Mouse (Mus musculus): ENCODE data around the gene Plod3. TPM values are rescaled to one million over a fixed set of nuclear protein-coding genes. Genes with fewer than 3 reads are reported as not detected.
A peak's percentile ranks its signal among the peaks of the same experiment; 100 is the strongest.
"Not testable (repeated sequence)": the region's sequence is repeated elsewhere in the genome, so short reads cannot be mapped to it uniquely, and the experiment has no call there.

Gene Plod3
- total RNA-seq (2014; rRNA removed) (46.6 and 55.2 TPM in 2 replicates), polyA plus RNA-seq (2015; fragmentation: Nextera tagmentation; extraction: Ambion mirVana) (18.2 and 21.7 TPM in 2 replicates)

- DNase-seq = peak; percentile 100
- peak; percentile 97 for ATAC-seq
- H3K4me3 ChIP-seq (ENCODE audit: low read depth, low read length) = peak within 1 kb of the TSS; percentile 98
- peak within 1 kb of the TSS; percentile 99 for H3K9ac ChIP-seq
- no peak; the same call in none of the 2 replicates for TF ChIP-seq CTCF (IDR thresholded peaks at IDR 0.05; ENCODE audit: low read depth)
- peaks cover 3% of the 10 kb centered on the region; the same call in 1 of the 2 replicates for H3K4me1 ChIP-seq (ENCODE audit: insufficient read depth)
- no peaks in the 10 kb centered on the region for H3K27me3 ChIP-seq (ENCODE audit: insufficient read depth, low read length)
- H3K36me3 ChIP-seq (ENCODE audit: insufficient read depth) = peaks cover 54% of the 10 kb centered on the region
- H3K27ac ChIP-seq (ENCODE audit: low read depth, low read length) = peak within 1 kb of the TSS; percentile 96
- peak within 1 kb of the TSS; percentile 91 for H3K4me2 ChIP-seq (ENCODE audit: low read depth)
- under 1% methylated on average over 26 of the region's 26 CpGs for WGBS
- H3K9me3 ChIP-seq (ENCODE audit: low read length) = no peaks in the 10 kb centered on the region
These were observed at the start of gene Plod3 for GRCm38 (mm10) chr5:136986695-136987137. Gene Plod3, plus strand, starts transcription at chr5:136987019.

DNA sequence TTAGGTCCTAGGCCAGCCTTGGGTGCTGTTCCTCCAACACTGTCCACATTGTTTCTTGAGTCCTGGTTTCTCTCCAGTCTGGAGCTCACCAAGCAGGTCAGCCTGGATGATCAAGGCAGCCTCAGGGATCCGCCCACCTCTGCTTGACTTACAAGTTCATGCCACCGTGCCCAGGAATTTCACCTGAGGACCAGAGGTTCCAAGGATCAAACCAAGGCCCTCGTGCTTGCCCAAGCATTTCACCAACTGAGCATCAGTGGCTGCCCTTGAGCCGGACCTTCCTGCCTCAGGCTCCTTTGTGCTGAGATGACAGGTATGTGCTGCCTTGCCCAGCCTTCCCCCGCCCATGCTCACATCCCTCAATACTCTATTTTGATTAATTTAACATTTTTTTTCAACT is 49.2 kb upstream of the Plod3 start:
- 87% methylated on average over 5 of the region's 5 CpGs for WGBS
- Histone ChIP-seq H3K27me3 (ENCODE audit: insufficient read depth, low read length) (no peaks in the 10 kb centered on the region), H3K4me3 (ENCODE audit: low read depth, low read length) (no peak overlapping the region), H3K9ac (no peak overlapping the region), H3K4me1 (ENCODE audit: insufficient read depth) (no peaks in the 10 kb centered on the region), H3K27ac (ENCODE audit: low read depth, low read length) (no peak overlapping the region), H3K4me2 (ENCODE audit: low read depth) (no peak overlapping the region), H3K36me3 (ENCODE audit: insufficient read depth) (no peaks in the 10 kb centered on the region; the same call in 1 of the 2 replicates), H3K9me3 (ENCODE audit: low read length) (no peaks in the 10 kb centered on the region)
- no peak for DNase-seq
- no peak for ATAC-seq
- TF ChIP-seq CTCF (IDR thresholded peaks at IDR 0.05; ENCODE audit: low read depth) = no peak

DNA sequence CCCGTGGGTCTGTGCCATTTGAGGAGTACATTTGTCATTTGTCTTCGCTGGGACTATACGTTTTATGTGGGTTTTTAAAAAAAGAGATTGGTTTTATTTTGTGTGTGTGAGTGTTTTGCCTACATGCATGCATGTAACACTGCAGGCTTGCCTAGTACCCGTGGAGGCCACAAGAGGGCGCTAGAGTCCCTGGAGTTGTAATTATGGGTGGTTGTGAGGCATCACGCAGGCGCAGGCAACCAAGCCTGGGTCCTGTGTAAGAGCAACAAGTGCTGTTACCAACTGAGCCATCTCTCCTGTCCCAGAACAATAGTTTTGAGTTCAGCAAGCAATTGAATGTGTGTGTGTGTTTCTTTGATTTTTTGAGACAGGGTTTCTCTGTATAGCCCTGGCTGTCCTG is 47.5 kb upstream of the Plod3 start:
- H3K36me3 ChIP-seq (ENCODE audit: insufficient read depth) = no peaks in the 10 kb centered on the region; the same call in 1 of the 2 replicates
- no peak overlapping the region for H3K9ac ChIP-seq
- peak; percentile 50 for TF ChIP-seq CTCF (IDR thresholded peaks at IDR 0.05; ENCODE audit: low read depth)
- DNase-seq (no peak), ATAC-seq (no peak)
- no peaks in the 10 kb centered on the region for H3K9me3 ChIP-seq (ENCODE audit: low read length)
- 71% methylated on average over 7 of the region's 7 CpGs for WGBS
- no peak overlapping the region for H3K27ac ChIP-seq (ENCODE audit: low read depth, low read length)
- H3K4me1 ChIP-seq (ENCODE audit: insufficient read depth) = no peaks in the 10 kb centered on the region
- no peak overlapping the region for H3K4me2 ChIP-seq (ENCODE audit: low read depth)
- H3K4me3 ChIP-seq (ENCODE audit: low read depth, low read length) = no peak overlapping the region
- H3K27me3 ChIP-seq (ENCODE audit: insufficient read depth, low read length) = no peaks in the 10 kb centered on the region

DNA sequence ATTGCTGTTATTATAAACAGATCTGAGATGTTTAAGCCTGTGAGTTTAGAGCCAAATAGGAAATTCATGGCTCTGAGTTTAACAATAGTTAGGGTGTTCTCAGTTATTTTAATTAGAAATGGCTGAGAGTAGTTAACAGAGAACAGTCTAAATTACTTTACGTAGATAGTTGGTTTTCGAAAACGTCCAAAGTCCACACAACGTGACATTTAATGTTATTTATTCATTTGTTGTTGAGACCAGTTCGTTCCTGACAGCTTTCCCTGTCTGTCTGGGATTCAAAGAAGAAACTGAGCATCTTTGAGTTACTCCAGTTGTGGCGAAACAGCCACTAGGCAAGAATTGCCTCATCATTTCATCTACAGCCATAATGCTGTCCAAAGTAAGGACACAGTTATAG is 46.8 kb upstream of the Plod3 start:
- H3K27ac ChIP-seq (ENCODE audit: low read depth, low read length); DNase-seq; H3K27me3 ChIP-seq (ENCODE audit: insufficient read depth, low read length); H3K4me1 ChIP-seq (ENCODE audit: insufficient read depth); H3K9ac ChIP-seq; ATAC-seq; H3K36me3 ChIP-seq (ENCODE audit: insufficient read depth); H3K9me3 ChIP-seq (ENCODE audit: low read length); H3K4me3 ChIP-seq (ENCODE audit: low read depth, low read length); H3K4me2 ChIP-seq (ENCODE audit: low read depth): not testable (repeated sequence)
- WGBS = 81% methylated on average over 6 of the region's 6 CpGs

DNA sequence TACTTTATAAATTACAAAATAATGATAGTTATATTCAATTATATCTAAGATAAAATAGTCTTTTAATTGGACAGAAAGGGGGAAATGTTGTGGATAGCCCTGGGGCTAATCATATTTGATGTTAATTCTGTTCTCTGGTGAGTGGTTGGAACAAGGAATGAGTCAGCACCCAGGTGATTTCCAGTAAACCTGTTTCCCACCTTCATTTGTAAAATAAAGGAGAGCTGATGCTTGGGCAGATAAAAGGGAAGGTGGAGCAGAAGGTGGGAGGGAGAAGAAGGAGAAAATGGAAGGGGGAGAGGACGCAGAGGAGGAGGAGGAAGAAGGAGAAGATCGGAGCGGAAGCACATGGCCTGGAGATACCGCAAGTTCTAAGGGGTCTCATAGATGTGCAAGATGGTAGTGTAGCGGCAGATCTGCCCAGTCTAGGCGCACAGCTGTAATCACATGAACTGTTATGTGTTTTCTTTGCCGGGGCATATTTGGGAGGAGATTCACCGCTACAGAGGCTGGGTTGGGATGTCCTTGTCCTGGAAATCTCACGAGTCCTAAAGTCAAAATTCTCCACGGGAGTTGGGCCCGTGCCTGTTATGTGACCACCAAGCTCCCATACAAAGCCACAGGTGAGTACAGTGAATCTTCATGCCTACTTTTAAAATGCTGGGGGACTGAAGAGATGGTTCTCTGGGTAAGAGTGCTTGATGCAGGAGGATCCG is 45.8 kb upstream of the Plod3 start:
- Histone ChIP-seq H3K4me1 (ENCODE audit: insufficient read depth) (no peaks in the 10 kb centered on the region), H3K4me3 (ENCODE audit: low read depth, low read length) (no peak overlapping the region), H3K4me2 (ENCODE audit: low read depth) (no peak overlapping the region), H3K9me3 (ENCODE audit: low read length) (no peaks in the 10 kb centered on the region), H3K27ac (ENCODE audit: low read depth, low read length) (no peak overlapping the region), H3K9ac (no peak overlapping the region), H3K27me3 (ENCODE audit: insufficient read depth, low read length) (no peaks in the 10 kb centered on the region), H3K36me3 (ENCODE audit: insufficient read depth) (no peaks in the 10 kb centered on the region)
- TF ChIP-seq CTCF (IDR thresholded peaks at IDR 0.05; ENCODE audit: low read depth) = no peak
- 90% methylated on average over 12 of the region's 12 CpGs for WGBS
- DNase-seq (no peak), ATAC-seq (no peak)

GRCm38 (mm10) chr5:136942781-136943180 is 44.0 kb upstream of the Plod3 start:
- ATAC-seq (peak; percentile 27; the same call in 1 of the 2 replicates), DNase-seq (no peak)
- no peaks in the 10 kb centered on the region for H3K9me3 ChIP-seq (ENCODE audit: low read length)
- 82% methylated on average over 3 of the region's 3 CpGs for WGBS
- no peak for TF ChIP-seq CTCF (IDR thresholded peaks at IDR 0.05; ENCODE audit: low read depth)
- H3K4me2 ChIP-seq (ENCODE audit: low read depth) = no peak overlapping the region
- H3K4me1 ChIP-seq (ENCODE audit: insufficient read depth) = no peaks in the 10 kb centered on the region
- no peaks in the 10 kb centered on the region for H3K36me3 ChIP-seq (ENCODE audit: insufficient read depth)
- no peak overlapping the region for H3K4me3 ChIP-seq (ENCODE audit: low read depth, low read length)
- H3K27me3 ChIP-seq (ENCODE audit: insufficient read depth, low read length) = no peaks in the 10 kb centered on the region
- H3K27ac ChIP-seq (ENCODE audit: low read depth, low read length) = no peak overlapping the region
- no peak overlapping the region for H3K9ac ChIP-seq

GRCm38 (mm10) chr5:136943382-136943781 is 43.4 kb upstream of the Plod3 start:
- Histone ChIP-seq H3K4me1 (ENCODE audit: insufficient read depth) (no peaks in the 10 kb centered on the region), H3K4me2 (ENCODE audit: low read depth) (no peak overlapping the region), H3K36me3 (ENCODE audit: insufficient read depth) (no peaks in the 10 kb centered on the region), H3K4me3 (ENCODE audit: low read depth, low read length) (no peak overlapping the region), H3K27me3 (ENCODE audit: insufficient read depth, low read length) (no peaks in the 10 kb centered on the region), H3K27ac (ENCODE audit: low read depth, low read length) (no peak overlapping the region), H3K9me3 (ENCODE audit: low read length) (no peaks in the 10 kb centered on the region), H3K9ac (no peak overlapping the region)
- WGBS = 84% methylated on average over 2 of the region's 2 CpGs
- no peak for TF ChIP-seq CTCF (IDR thresholded peaks at IDR 0.05; ENCODE audit: low read depth)
- ATAC-seq = no peak
- DNase-seq = no peak
